Mouse (Mus musculus): ENCODE results near the gene Cdkn1c. TPM values are rescaled to one million over a fixed set of nuclear protein-coding genes. Genes with fewer than 3 reads are reported as not detected.

Gene Cdkn1c
- total RNA-seq, 2 experiments from 2014 or later = 0.95 to 2.3 TPM

DNA sequence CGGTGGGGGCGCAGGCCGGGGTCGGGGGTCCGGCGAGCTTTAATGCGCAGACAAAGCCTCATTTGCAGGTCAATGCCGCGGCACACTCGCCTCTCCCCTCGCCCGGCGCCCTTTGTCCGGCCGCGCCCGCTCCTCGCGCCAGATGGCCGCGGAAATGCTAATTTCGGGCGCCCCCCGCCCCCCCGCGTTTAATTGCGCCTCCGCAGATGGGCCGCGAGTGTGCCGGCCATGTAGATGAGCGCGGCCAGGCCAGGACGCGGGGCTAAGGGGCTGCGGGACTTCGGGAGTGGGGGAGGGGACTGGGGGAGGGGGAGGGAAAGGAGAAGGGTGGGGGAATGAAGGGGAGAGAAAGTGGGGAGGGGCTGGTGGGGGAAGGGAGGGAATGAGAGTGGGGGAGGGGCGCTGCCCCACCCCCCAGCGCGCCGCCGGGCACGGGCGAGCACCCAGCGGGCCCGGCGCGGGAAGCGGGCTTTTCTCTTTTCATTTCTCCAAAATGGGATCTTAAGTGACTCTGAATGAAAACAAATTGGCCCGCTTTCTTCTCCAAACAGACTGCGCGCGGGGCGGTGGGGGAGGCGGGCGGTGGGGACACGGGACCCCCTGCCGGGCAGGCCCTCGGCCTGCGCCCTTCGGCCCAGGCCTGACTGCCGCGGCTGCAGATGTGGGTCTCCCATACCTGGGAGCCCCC is 22.8 kb downstream of the Cdkn1c start:
- no peak for ATAC-seq (ENCODE audit: poor library complexity, severe bottlenecking)

DNA sequence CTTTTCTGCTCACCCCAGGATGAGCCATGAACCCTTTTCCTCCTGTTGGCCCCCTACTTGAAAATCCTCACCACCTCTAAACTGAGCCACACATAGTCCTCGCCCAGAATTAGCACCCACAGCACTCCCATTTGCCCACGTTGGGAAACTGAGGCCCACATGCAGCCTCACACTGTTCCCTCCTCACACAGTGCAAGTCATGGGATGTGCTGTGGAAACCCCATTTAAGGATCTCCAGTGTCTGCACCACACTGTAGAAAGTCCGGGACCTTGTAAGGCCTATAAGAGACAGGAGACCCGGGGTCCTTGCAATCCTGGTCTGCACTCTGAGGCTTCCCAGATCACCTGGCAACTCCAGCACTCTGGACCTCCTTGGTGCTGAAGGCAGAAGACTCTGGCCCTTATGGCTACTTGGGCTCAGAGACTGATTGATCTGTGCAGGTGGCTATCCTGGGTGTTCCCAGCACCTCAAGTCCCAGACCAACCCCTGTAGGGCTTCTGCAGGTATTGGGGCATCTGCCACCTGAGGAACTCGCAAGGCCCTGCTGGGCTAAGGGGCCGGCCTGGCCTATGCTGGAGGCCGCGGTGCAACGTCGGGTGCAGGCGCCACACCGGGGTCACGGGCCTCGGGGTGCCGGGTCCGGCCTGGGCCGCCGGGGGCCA is 23.5 kb downstream of the Cdkn1c start:
- no peak for ATAC-seq (ENCODE audit: poor library complexity, severe bottlenecking)

DNA sequence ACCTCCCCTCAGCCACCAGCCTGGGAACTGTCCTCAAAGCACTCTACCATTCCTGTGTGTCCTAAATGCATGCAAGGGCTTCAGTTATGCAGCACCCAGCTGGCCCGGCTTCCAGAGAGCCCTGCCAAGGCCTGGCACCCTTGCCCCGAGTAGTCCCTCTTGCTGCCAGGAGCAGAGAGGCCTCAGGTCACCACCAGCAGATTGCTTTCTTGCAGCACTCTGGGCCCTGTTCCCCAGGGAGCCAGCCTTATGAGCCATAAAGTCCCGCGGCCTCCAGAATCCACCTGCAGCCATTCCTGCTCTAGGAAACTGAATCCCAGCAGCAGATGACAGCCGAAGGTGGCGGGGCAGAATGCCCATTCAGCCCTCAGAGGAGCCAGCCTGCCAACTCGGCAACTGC is 27.5 kb downstream of the Cdkn1c start:
- no peak for ATAC-seq (ENCODE audit: poor library complexity, severe bottlenecking)

DNA sequence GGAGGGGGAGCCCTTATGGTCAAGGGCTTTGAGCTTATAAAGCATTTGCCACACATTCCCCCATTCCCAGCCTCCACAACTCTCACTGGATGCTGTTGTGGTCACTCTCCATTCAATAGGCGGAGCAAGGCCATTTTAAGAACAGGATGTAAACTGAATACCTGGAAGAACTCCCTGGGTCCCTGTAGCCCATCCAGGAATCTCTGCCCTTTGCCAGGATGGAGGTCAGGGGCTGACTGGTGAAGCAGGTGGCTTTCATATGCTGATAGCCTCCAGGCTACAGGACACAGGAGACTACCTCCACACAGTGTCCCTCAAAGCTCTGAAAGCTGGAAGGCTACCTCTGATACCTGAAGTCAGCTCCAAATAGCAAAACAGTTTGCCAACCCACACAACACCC is 28.2 kb downstream of the Cdkn1c start:
- ATAC-seq (ENCODE audit: poor library complexity, severe bottlenecking) = no peak

DNA sequence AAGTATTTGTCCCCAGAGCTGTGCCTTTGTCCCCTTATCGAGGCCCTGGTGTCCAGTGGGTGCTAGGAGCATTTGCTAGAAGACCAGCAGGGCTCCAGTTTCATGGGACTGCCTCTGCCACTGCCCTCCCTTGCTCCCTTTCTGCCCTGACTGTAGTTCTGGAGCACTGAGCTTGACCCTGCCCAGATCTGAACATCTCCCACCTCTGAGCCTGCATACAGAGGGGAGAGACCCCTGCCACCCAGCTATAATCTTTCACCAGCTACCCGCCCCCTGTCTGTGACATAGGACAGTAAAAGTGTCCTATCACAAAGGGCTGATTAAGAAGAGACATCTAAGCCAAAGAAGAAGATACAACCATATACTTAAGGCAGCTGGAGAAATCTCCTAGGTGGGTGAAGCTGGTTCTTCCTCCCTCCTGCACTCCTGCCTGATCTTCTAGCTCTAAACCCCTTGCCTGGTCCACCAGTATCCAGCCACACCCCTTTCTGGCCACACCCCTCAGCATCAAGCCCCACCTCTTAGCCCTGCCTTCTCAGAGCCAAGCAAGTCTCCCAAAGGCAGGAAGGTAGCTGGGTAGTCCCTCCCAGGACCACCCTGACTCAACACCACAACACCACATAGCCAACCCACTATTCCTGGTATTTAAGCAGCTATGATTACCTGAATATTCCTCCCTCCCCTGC is 31.9 kb downstream of the Cdkn1c start:
- no peak for ATAC-seq (ENCODE audit: poor library complexity, severe bottlenecking)

DNA sequence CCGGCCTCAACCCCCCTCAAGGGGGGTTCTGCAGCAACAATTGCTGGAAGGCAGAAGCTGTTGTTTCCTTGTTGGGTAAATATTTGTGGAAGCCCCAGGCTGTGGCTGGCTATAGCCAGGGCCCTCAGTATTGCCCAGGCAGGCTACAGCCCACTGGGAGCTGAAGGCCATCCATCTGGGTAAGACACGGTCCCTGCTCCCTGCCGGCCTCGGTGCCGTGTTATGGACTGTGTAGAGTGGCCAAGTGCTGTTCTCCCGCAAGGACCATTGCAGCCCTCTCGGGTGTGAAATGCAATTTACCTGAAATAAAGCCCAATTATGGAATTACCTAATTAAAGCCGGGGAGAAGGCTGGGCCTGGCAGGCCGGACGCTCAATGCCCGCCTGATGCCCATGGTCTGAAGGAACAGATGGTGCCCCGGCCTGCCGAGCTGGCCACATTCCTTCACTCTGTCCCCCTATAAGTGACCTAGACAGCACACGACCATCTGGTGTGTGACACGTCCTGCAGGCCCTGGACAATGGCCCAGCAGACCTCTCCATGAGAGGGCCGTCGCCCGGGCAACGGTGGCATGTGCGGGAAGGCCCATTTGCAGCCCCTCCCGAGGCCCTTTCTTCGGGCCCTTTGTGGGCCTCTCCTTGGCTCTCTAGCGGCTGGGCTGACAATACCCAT is 32.6 kb downstream of the Cdkn1c start:
- ATAC-seq (ENCODE audit: poor library complexity, severe bottlenecking) = no peak

DNA sequence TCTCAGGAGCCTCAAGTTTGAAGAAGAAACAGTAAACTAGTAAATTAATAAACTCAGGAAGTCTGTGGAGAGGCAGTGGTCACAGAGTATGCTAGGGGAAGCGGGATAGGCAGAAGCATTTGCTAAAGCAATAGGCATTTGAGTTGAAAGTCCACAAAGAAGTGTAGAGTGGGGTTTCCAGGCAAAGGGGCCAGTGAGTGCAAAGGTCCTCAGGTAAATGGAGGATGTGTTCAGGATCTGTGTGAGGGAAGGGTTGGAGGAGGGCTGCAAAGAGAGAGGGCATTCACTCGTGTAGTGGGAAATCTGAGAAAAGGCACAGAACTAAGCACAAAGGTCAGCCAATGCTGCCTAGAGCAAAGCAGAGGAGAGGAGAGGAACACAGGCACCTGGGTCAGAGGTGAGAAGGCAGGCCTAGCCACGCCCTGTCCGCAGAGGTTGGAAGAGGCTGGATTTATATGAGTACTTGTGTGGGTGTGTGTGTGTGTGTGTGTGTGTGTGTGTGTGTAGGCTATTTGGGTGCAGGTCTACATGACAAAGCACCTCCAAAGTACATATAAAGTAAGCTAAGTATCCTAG is 41.2 kb downstream of the Cdkn1c start:
- no peak for ATAC-seq (ENCODE audit: poor library complexity, severe bottlenecking)

DNA sequence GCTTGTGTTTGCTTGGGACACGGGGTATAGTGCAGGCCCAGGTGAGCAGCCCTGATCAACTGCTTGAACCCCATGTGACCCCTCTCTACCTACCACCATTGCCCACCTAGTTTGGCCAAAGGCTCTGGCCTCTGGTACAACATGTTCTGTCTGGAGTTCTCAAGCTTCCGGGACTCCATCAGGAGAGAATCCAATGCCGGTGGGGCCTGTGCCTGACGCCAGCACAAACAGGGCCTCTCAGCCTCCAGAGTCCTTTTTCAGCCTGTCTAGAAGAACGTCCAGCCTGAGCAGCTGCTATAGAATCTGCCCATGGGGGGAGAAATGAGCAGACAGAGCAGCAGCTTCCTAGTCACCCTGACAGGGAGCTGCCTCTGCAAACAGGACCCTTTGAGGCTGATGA is 43.0 kb downstream of the Cdkn1c start:
- ATAC-seq (ENCODE audit: poor library complexity, severe bottlenecking) = no peak

DNA sequence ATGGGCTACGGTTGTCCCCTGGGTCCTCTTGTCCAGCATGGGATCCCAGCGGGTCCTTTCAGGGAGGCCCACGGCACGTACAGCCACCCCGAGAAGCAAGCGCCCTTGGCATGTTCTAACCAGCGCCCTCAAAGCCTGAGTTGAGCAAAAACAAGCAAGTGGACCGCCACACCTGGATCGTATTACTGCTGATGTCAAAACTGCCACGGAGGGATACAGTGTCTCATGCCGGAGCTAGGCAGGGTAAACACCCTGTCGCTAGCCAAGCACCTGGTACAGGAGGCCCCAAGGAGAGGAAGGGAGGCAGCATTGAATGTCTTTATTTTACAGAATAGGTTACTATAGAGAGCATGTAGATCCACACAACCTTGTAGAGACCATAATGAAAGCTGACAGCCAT is 44.4 kb downstream of the Cdkn1c start:
- ATAC-seq (ENCODE audit: poor library complexity, severe bottlenecking) = no peak

DNA sequence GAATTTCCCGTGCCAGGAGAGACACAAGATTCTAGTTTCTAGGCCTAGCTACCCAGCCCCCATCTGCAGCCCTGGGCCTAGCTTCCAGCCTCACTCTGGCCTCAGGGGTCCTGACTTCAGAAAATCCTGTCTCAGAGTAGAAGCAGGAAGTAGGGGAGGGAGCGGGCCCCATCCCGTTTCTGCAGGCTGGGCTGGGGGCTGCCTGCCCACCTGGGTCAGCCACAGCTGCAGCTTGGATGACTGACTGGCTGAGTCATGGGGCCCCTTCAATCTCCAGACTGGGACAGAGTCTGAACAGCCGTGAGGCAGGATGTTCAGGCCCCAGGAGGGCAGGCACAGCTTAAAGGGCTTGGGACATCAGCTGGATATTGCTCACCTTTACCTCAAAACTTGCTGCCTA is 45.8 kb downstream of the Cdkn1c start:
- no peak for ATAC-seq (ENCODE audit: poor library complexity, severe bottlenecking)

DNA sequence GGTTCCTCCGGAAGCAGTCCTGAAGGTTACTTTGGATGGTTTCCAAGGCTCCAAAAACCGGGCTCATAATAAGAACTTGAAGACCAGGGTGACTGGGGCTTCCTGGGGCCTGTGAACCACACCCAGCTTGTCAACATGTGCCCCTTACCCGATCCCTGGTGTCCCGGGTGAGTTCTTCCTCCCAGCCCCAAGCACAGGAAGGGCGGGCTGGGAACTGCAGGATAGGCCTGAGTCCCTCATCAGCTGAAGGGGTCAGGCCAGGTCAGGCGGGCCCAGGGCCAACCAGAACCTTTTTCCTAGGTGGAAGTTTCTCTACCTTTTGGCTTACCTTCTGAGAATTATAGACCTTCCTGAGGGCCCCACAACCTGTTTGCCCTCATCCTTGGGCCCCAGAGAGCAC is 48.2 kb downstream of the Cdkn1c start:
- no peak for ATAC-seq (ENCODE audit: poor library complexity, severe bottlenecking)

DNA sequence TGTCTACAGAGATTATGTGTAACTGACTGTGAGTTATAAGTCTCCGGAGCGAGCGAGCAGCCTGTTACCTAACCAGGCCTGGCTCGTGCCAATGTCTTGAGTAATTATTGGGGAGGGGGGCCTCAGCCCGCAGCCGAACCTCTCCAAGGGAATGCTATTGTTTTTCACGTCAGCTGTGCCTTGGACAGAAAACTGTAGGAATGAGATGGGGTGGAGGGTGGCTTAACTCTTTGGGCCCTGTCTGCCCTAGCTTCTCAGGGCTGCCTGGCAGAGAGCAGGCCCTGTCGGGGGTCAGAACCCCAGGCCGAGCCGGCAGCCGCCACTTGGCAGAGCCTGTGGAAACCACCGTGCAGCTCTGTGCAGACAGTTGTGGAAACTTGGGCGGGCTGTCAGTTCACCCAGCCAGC is 52.2 kb downstream of the Cdkn1c start:
- no peak for ATAC-seq (ENCODE audit: poor library complexity, severe bottlenecking)

Other genes starting within 250 kb of the Cdkn1c start
- 1.2 and 1.3 TPM in 2 replicates for gene Slc22a18, start 12.7 kb upstream of the Cdkn1c start, total RNA-seq (2015)
- 0.94 and 1.7 TPM in 2 replicates for gene Slc22a18, start 12.7 kb upstream of the Cdkn1c start, total RNA-seq (2017)
- gene Phlda2, start 42.1 kb upstream of the Cdkn1c start, total RNA-seq (2015) = not detected in 2 replicates
- gene Phlda2, start 42.1 kb upstream of the Cdkn1c start, total RNA-seq (2017) = not detected in 2 replicates
- 52.4 and 55.3 TPM in 2 replicates for gene Nap1l4, start 88.1 kb upstream of the Cdkn1c start, total RNA-seq (2015)
- 105 and 107 TPM in 2 replicates for gene Nap1l4, start 88.1 kb upstream of the Cdkn1c start, total RNA-seq (2017)
- 27.5 and 31.5 TPM in 2 replicates for gene Cars, start 139.0 kb upstream of the Cdkn1c start, total RNA-seq (2015)
- 39.8 and 45.1 TPM in 2 replicates for gene Cars, start 139.0 kb upstream of the Cdkn1c start, total RNA-seq (2017)
- gene Tnfrsf26, start 167.7 kb upstream of the Cdkn1c start, total RNA-seq (2015) = 5.7 and 8.4 TPM in 2 replicates
- gene Tnfrsf26, start 167.7 kb upstream of the Cdkn1c start, total RNA-seq (2017) = 4.5 and 5.4 TPM in 2 replicates
- gene Tnfrsf22, start 188.6 kb upstream of the Cdkn1c start, total RNA-seq (2015) = 2.1 and 3.5 TPM in 2 replicates
- gene Tnfrsf22, start 188.6 kb upstream of the Cdkn1c start, total RNA-seq (2017) = 1.7 and 3.5 TPM in 2 replicates
- 4.9 and 6.3 TPM in 2 replicates for gene Tnfrsf23, start 224.8 kb upstream of the Cdkn1c start, total RNA-seq (2015)
- gene Tnfrsf23, start 224.8 kb upstream of the Cdkn1c start, total RNA-seq (2017) = 2.2 and 4.3 TPM in 2 replicates

All from megakaryocyte, adult 5-6 weeks (primary cell).